Mouse (Mus musculus) liver, embryonic 14.5 days (tissue): Measurements from ENCODE around the gene Gm10100. TPM values are rescaled to one million over a fixed set of nuclear protein-coding genes. Genes with fewer than 3 reads are reported as not detected.
"Not testable (repeated sequence)": the region's sequence is repeated elsewhere in the genome, so short reads cannot be mapped to it uniquely, and the experiment has no call there.

Source experiments
- ATAC-seq: fragments of 200-750 bp; cut with Nextera tagmentation; 2 replicates; pipeline ENCODE4 v1.8.0; 2017; ENCODE audit warnings: moderate number of reproducible peaks, mild to moderate bottlenecking, moderate library complexity; ENCODE audit not compliant: insufficient read depth
- DNase-seq, 3 experiments: peaks; one replicate each; pipeline ENCODE4 v3.0.0-alpha.2; 2012 to 2013; ENCODE audit warnings: low read depth in 3 of 3, low spot score in 3 of 3
- H3K27ac ChIP-seq: fragments of 300-500 bp; sonication (generic); 2 replicates; pipeline ENCODE4 v1.5.1; 2014; ENCODE audit warnings: moderate library complexity, mild to moderate bottlenecking, control low read depth, inconsistent platforms
- H3K27me3 ChIP-seq: fragments of 300-500 bp; sonication (generic); 2 replicates; pipeline ENCODE4 v1.6.1; 2014; ENCODE audit warnings: mild to moderate bottlenecking, low read length, moderate library complexity; ENCODE audit not compliant: control insufficient read depth, insufficient read depth
- H3K36me3 ChIP-seq: fragments of 300-500 bp; sonication (generic); replicated peaks from 2 replicates; pipeline ENCODE4 v1.6.1; 2014; ENCODE audit warnings: low read depth; ENCODE audit not compliant: control insufficient read depth, insufficient read depth
- H3K4me1 ChIP-seq, 2 experiments: fragments of 200-500 bp in 1 of 2; fragments of 300-500 bp in 1 of 2; sonication (generic) in 1 of 2; replicated peaks; 2 replicates each; pipeline ENCODE4 v1.6.1; 2012 to 2014; ENCODE audit warnings: antibody characterized with exemption in 1 of 2, inconsistent platforms in 1 of 2, low read length in 1 of 2; ENCODE audit not compliant: control insufficient read depth in 2 of 2, insufficient read depth in 2 of 2
- H3K4me2 ChIP-seq: fragments of 300-500 bp; sonication (generic); 2 replicates; pipeline ENCODE4 v1.6.1; 2014; ENCODE audit warnings: low read depth, mild to moderate bottlenecking, control low read depth, moderate library complexity
- H3K4me3 ChIP-seq, 2 experiments: fragments of 200-500 bp in 1 of 2; fragments of 300-500 bp in 1 of 2; sonication (generic) in 1 of 2; 2 replicates each; pipeline ENCODE4 v1.5.1; 2012 to 2014; ENCODE audit warnings: low read depth in 2 of 2, low read length in 2 of 2, mild to moderate bottlenecking in 2 of 2, control low read depth in 1 of 2, inconsistent platforms in 1 of 2, moderate library complexity in 1 of 2; ENCODE audit not compliant: insufficient read depth in 1 of 2
- H3K9ac ChIP-seq: fragments of 300-500 bp; sonication (generic); replicated peaks from 2 replicates; pipeline ENCODE4 v1.6.1; 2014; ENCODE audit warnings: mild to moderate bottlenecking, control low read depth, moderate library complexity
- H3K9me3 ChIP-seq: fragments of 300-500 bp; sonication (generic); 2 replicates; pipeline ENCODE4 v1.6.1; 2016; ENCODE audit warnings: low read length, mixed read lengths; ENCODE audit not compliant: control insufficient read depth
- CTCF ChIP-seq: IDR thresholded peaks from 2 replicates; pipeline ENCODE4 v1.5.1; 2016; ENCODE audit warnings: antibody characterized with exemption, low read depth, control low read depth
- EP300 ChIP-seq: IDR thresholded peaks from 2 replicates; pipeline ENCODE4 v1.6.1; 2016; ENCODE audit warnings: antibody characterized with exemption, low read depth
- WGBS: fragments of 180-500 bp; shearing (Covaris S2); extraction: QIAGEN DNeasy Blood & Tissue Kit; methylation state at CpG from one replicate; pipeline ENCODE4 v1.1.7; 2014; ENCODE audit not compliant: insufficient replicate concordance; 5-methylcytosine and 5-hydroxymethylcytosine counted together
- polyA plus RNA-seq, 2 experiments: library from polyadenylated mRNA; depleted of rRNA in 1 of 2; stranded (reverse) in 1 of 2; unstranded in 1 of 2; fragments of >200 nt; fragmentation: Nextera tagmentation in 1 of 2; extraction: Ambion mirVana in 1 of 2; gene quantifications; 2 replicates each; pipeline versions ENCODE4 v1.2.1 to v1.2.3; 2012 to 2014

Gm10100 gene
- polyA plus RNA-seq, 2 experiments = not detected

DNA sequence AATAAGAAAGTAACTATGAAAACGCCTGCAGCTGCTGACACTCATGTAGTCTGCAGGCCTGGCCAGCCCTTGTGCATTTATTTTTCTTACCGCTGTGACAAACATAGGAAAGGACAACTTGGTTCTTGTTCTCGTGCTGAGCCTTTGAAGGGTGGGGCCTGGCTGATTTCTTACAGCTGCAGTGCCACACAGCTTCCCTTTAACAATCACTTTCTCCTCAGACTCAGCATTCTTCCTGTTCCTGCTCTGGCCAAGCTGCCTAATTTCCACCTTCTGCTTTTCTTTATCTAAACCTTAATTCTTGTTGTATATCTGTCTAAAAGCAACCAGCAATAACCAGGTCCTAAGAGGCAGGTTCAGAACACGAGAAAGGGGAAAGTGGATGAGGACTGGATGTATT lies 12.6 kb upstream of the Gm10100 start:
- DNase-seq = no peak
- no peak for ATAC-seq
- H3K4me2 ChIP-seq = no peak overlapping the region
- no peaks in the 10 kb centered on the region for H3K9me3 ChIP-seq
- no peak overlapping the region for H3K9ac ChIP-seq
- 29% methylated on average over 4 of the region's 4 CpGs for WGBS
- no peaks in the 10 kb centered on the region for H3K36me3 ChIP-seq
- no peak overlapping the region for H3K27ac ChIP-seq
- H3K4me3 ChIP-seq = no peak overlapping the region
- no peak for TF ChIP-seq EP300
- TF ChIP-seq CTCF = no peak
- H3K27me3 ChIP-seq = no peaks in the 10 kb centered on the region
- H3K4me1 ChIP-seq = no peaks in the 10 kb centered on the region

DNA sequence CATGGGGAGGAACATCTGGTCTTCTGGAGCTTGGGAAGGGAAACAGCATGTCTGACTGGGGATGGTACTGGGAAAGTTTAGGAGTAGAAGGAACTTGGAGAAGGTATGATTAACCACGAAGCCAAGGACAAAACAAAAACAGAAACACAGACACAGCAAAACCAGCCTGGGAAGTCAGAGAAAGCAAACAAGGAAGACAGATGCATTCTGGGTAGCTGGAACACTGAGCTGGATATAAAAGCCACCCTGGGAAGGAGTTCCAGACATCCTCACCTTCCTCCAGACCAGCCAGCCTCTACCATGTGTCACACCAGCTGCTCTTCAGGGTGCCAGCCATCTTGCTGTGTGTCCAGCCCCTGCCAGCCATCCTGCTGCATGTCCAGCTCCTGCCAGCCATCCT lies 10.8 kb upstream of the Gm10100 start, which contains the start of gene Gm10142:
Gm10142 (plus strand) TSS at position 301 of the 400 bp plus-strand sequence.
- no peak for DNase-seq
- Histone ChIP-seq H3K4me1 (no peaks in the 10 kb centered on the region), H3K4me2 (no peak within 1 kb of the TSS), H3K9me3 (no peaks in the 10 kb centered on the region), H3K9ac (no peak within 1 kb of the TSS), H3K27me3 (no peaks in the 10 kb centered on the region), H3K27ac (no peak within 1 kb of the TSS), H3K4me3 (no peak within 1 kb of the TSS), H3K36me3 (no peaks in the 10 kb centered on the region)
- WGBS = 48% methylated on average over 1 of the region's 1 CpGs
- ATAC-seq = no peak
- no peak for TF ChIP-seq EP300

DNA sequence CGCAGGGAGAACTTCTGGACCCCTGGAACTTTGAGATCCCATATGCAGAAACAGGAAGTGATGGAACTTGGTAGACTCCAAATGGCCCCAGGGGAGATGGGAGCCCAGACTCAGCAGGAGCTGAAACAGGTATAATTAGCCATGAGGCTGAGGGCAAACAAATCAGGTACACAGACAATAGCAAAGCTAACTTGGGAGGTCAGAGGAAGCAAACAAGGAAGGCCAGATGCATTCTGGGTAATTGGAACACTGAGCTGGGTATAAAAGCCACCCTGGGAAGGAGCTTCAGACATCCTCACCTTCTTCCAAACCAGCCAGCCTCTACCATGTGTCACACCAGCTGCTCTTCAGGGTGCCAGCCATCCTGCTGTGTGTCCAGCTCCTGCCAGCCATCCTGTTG lies 6.0 kb upstream of the Gm10100 start, which contains the start of gene Krtap12-1:
Krtap12-1 (plus strand) TSS at position 301 of the 400 bp plus-strand sequence.
- not testable (repeated sequence) for DNase-seq
- 54% methylated on average over 1 of the region's 1 CpGs for WGBS

DNA sequence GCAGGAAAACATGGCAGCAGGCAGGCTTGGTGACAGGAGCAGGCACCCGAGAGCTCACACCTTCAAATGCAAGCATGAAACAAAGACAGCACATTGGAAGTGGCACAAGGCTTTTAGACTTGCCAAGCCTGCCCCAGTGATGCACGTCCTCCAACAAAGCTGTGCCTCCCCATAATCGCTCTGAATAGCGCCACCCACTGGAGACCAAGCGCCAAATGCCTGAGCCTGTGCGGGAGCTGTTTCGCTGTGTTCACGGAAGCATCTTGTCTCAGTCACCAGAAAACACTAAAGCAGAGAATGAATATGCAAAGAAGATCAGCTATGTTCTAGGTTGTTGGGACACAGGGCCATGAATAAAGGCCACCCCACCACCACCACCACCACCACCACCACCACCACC lies 1.4 kb upstream of the Gm10100 start:
- H3K9ac ChIP-seq = no peak overlapping the region
- H3K9me3 ChIP-seq = no peaks in the 10 kb centered on the region
- no peak for ATAC-seq
- no peaks in the 10 kb centered on the region for H3K27me3 ChIP-seq
- TF ChIP-seq CTCF (peak; percentile 48), EP300 (no peak)
- no peak for DNase-seq
- H3K4me3 ChIP-seq = no peak overlapping the region
- H3K36me3 ChIP-seq = no peaks in the 10 kb centered on the region
- 57% methylated on average over 8 of the region's 8 CpGs for WGBS
- H3K4me1 ChIP-seq = no peaks in the 10 kb centered on the region
- no peak overlapping the region for H3K27ac ChIP-seq
- H3K4me2 ChIP-seq = no peak overlapping the region

More for the DNA sequence above, 6.0 kb upstream of the Gm10100 start, which contains the start of gene Krtap12-1:
- not testable (repeated sequence) for H3K4me1 ChIP-seq, H3K9me3 ChIP-seq, H3K27ac ChIP-seq, H3K36me3 ChIP-seq, ATAC-seq, H3K9ac ChIP-seq, H3K27me3 ChIP-seq, H3K4me2 ChIP-seq, H3K4me3 ChIP-seq

DNA sequence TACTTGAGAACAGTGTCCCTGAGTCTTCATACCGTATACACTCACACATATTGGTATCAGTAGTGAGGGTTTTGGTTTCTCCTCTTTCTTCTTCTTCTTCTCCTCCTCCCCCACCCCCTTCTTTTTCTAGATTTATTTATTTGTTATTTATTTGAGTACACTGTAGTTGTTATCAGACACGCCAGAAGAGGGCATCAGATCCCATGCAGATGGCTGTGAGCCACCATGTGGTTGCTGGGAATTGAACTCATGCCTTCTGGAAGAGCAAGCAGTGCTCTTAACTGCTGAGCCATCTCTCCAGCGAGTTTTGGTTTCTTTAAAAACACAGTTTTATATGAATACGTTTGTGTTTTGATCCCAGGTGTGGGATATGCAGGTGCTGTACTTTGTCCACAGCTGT lies 2.0 kb downstream of the Gm10100 start:
- no peaks in the 10 kb centered on the region for H3K27me3 ChIP-seq
- no peaks in the 10 kb centered on the region for H3K9me3 ChIP-seq
- no peak overlapping the region for H3K27ac ChIP-seq
- H3K4me3 ChIP-seq = no peak overlapping the region
- no peaks in the 10 kb centered on the region for H3K36me3 ChIP-seq
- no peak overlapping the region for H3K4me2 ChIP-seq
- ATAC-seq (no peak), DNase-seq (no peak)
- no peak overlapping the region for H3K9ac ChIP-seq
- no peaks in the 10 kb centered on the region for H3K4me1 ChIP-seq
- WGBS = 41% methylated on average over 4 of the region's 4 CpGs
- TF ChIP-seq EP300 (no peak), CTCF (no peak)

DNA sequence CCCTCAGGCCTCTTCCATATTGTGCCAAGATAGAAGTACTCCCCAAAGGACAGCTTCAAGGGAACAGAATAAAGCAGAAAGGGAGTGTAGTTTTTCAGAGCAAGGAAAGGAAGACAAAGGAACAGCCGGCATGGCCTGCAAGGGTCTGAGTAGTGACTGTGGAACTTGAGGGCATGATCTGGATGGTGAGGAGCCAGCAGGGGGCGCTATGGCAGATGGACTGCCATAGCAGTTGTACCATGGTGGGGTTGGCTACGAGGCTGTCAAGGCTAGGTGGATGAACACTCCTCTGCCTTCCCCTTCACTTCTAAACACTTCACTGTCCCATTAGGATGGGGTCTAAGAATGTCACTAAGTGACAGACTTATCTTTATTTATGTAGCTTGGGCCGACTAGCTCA lies 3.0 kb downstream of the Gm10100 start:
- Histone ChIP-seq H3K9me3 (no peaks in the 10 kb centered on the region), H3K9ac (no peak overlapping the region), H3K36me3 (no peaks in the 10 kb centered on the region), H3K27ac (no peak overlapping the region), H3K4me1 (no peaks in the 10 kb centered on the region), H3K4me3 (no peak overlapping the region), H3K4me2 (no peak overlapping the region), H3K27me3 (no peaks in the 10 kb centered on the region)
- 36% methylated on average over 4 of the region's 4 CpGs for WGBS
- peak; percentile 81 for TF ChIP-seq CTCF
- no peak for TF ChIP-seq EP300
- no peak for ATAC-seq
- no peak for DNase-seq
